Mouse (Mus musculus) liver, postnatal 0 days (tissue): ENCODE results near the gene Scrt2.

Source experiments
- CTCF ChIP-seq: sonication (generic); IDR thresholded peaks from 2 replicates; pipeline ENCODE4 v1.5.1; 2016; ENCODE audit warnings: antibody characterized with exemption, low read depth
- EP300 ChIP-seq: IDR thresholded peaks from 2 replicates; pipeline ENCODE4 v1.6.1; 2016; ENCODE audit warnings: antibody characterized with exemption, low read depth, mild to moderate bottlenecking

DNA sequence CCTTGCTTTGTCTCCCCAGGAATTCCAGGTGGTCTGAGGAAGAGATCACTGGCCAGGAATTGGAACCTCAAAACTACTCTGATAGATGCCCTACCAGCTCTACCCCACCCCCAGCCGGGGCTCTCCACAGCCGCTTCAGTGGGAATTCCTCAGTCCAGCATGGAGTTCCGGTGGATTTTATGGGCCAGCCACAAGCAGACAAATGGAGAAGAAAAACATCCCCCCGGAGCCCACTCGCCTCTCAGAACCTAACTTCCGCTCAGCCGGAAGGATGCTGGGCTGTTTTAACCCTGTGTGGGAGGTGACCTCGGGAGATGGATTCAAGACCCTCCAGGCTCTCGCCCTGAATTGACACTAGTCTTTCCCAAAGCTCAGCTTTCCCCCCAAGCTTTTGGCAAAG lies 50.7 kb downstream of the Scrt2 start:
- TF ChIP-seq EP300 (no peak), CTCF (no peak)
